Mouse (Mus musculus): ENCODE results near the gene Utrn. TPM values are rescaled to one million over a fixed set of nuclear protein-coding genes. Genes with fewer than 3 reads are reported as not detected.

Utrn gene
- total RNA-seq, 2 experiments from 2014 or later: 68.5 to 96.0 TPM

- no peak for DNase-seq
Measured at GRCm38 (mm10) chr10:12534301-12534700, 334.9 kb downstream of the Utrn start.

DNA sequence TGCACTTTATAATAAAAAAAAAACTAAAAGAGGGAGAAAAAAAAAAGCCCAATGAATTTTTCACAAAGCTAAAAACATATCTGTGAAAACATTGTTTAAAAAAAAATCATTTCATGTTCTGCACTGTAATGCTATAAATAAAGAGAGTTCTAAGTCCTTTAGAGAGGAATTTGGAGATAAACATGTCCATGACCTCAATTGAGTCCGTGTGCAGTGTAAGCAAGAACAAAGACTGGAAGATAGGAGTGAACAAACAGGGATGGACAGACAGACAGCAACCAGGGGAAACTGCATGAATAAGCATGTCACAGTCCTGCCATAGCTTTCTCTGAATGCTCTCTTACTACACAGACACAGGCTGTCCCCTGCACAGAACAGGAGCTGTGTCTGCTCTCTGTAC is 347.1 kb downstream of the Utrn start:
- DNase-seq: no peak

DNA sequence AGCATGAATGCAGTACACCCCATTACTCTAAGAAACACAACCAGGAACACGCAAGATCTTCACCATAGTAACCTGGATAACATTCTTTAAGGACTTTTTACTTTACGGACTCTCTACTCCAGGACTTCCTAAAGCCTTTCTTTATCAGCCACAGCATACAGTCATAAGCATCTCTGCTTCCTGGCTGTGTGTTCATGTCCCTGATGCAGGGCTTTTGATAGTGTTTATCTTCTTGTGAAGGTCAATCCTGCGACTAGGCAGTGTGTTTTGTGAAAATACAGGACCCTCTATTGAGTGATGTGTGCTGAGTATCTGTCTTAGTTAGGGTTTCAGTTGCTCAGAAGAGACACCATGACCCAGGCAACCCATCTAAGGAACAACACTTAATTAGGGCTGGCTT is 351.0 kb downstream of the Utrn start:
- no peak for DNase-seq

DNA sequence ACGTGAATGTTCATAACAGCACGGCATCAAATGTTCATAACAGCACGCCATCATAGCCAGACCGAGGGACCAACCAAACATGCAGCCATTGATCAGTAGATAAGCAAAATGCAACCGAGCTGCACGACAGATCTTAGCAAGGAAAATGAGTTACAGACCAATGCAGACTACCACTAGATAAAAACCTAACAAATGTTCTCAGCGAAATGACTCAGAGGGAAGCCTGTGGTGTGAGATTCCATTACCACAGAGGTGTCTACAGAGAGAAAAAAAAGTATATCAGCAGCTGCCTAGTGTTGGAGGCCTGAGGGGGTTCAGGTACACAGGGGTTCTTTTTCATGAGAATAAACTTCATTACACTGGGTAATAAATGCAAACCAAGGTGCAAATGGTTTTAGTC is 363.6 kb downstream of the Utrn start:
- no peak for DNase-seq

DNA sequence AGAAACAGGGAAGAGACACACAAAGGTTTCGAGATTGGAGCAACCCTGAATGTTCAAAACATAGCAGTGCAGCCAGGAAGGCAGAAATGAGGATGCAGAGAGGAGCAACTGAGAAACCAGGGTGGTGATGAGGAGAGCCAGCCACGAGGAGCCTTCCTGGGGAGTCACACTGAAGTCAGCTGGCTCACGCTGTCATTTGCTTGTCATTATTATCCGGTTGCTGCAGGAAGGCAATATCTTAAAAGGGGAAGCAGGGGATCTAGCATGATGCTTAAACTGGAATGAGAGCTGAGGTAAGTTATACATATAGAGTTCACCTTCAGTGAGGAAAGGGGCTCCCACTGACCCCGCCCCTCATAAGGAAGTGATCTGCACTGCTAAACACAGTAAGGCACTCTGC is 368.7 kb downstream of the Utrn start:
- DNase-seq: no peak

DNA sequence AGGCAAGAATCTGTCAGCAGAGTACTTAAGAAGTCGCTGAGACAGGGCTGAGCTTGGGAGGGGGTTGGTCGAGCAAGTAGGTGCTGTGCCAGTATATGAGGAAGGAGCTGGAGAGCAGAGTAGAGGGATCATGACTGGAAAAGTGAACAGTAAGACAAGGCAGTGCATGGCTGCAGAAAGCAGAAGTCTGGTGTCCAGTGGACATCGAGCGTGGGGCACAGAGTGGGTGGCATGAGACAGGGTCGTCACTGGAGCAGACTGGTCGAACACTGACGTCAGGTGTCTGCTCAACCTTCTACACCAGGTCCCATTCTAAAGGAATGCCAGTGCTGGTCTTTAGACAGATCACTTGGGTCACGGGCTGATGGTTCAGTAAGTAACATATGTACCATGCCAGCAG is 371.6 kb downstream of the Utrn start:
- no peak for DNase-seq

- DNase-seq: no peak
Measured at GRCm38 (mm10) chr10:12489551-12490177, 379.5 kb downstream of the Utrn start.

DNA sequence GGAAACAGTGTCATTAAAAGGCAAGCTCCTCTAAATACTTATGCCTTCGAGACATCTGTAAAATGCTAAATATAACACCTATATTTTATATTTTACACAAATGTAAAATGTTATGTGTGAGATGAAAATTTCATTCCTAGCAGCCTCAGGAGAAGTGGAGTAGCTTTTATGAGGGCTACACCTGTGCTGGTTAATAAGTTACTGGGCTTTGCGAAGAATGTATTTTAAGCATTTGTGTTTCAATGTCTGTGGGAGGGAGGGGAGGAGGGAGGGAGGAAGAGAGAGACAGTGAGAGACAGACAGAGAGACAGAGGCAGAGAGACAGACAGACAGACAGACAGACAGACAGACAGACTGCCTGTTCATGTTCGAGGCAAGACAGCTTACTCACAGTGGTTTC is 380.6 kb downstream of the Utrn start:
- no peak for DNase-seq

DNA sequence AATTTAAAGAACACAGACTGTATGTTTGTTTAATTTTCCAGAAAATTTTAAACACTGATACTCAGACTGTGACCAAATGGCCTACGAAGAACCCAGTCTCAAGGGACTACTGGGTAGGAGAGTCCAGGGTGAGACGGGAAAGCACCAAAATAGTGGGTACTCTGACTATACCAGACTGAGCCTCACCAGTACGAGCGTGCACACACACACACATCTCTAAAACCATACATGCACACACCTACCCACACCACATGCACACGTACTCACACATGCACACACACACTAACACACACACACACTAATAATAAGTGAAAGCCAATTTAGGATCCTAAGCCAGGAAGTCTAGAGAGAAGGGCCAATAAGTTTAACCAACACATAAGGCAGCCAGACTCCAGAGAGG is 381.0 kb downstream of the Utrn start:
- DNase-seq: no peak

- no peak for DNase-seq
Measured at GRCm38 (mm10) chr10:12483494-12483893, 385.7 kb downstream of the Utrn start.

GRCm38 (mm10) chr10:12482975-12483374 is 386.2 kb downstream of the Utrn start:
- DNase-seq: no peak

- DNase-seq: no peak
Measured at GRCm38 (mm10) chr10:12474850-12475621, 394.1 kb downstream of the Utrn start.

DNA sequence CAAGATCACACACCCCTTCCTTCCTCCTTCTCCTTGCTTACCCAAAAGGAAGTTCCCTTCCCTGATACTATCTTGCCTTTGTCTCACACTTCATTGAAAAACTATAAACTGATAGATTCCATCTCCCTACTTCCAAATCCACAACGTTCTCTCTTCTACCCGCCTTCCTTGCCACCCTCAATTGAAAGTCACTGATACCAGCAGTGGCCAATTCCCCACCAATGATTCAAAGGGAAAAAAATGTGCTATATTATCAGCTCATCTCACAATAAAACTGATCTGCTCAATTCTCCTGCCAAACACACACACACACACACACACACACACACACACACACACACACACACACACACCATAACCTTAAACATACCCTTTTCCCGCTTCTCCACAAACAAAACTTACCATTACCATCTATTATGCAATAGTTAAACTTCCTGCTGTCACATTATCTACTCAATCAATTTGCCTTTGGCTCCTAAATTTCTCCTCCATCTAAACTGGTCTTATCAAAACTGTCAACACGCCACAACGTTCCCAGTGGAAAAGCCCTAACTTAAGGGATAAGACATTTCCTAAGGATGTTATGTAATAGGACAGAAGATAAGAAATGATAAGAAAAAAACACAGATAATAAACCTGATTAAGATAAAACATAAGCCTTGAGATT is 399.6 kb downstream of the Utrn start:
- DNase-seq: no peak

GRCm38 (mm10) chr10:12467544-12467943 is 401.6 kb downstream of the Utrn start:
- no peak for DNase-seq

GRCm38 (mm10) chr10:12460945-12461344 is 408.2 kb downstream of the Utrn start:
- no peak for DNase-seq

GRCm38 (mm10) chr10:12456867-12457266 is 412.3 kb downstream of the Utrn start:
- no peak for DNase-seq

DNA sequence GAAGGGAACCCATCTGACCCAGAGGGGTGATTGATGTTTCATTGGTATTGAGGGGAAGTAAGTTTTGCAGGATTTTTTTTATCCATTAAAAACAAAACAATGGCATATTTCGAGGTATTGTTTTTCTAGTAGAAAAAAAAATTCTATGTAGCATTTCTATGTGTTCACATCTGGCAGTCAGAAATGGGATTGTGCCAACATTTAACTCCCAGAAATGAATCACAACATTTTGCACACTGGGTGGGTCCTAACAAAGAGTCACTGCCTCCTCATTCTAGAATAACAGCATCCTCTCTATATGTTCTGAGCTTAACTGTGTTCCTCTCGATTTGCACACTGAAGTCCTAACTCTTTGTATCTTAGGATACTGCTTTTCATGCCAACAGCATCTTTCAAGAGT is 416.5 kb downstream of the Utrn start:
- DNase-seq: no peak

GRCm38 (mm10) chr10:12444122-12444521 is 425.0 kb downstream of the Utrn start:
- no peak for DNase-seq

- no peak for DNase-seq
Measured at GRCm38 (mm10) chr10:12433161-12433560, 436.0 kb downstream of the Utrn start.

DNA sequence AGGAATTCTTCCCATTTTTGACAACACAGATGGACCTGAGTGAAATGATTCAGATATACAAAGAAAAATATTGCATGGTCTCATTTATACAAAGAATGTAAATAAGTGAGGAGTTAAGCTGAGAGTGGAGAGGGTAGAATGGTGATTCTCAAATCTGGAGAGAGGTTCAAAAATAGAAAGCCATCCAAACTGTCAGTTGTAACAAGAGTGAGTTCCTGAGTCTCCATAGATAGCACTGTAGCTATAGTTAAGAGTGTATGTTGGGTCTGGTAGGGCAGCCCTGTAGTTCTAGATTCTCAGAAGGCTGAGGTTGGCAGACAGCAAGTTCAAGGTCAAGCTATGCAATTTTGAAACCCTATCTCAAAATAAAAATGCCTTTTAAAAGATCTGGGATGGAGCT is 438.8 kb downstream of the Utrn start:
- DNase-seq: no peak

GRCm38 (mm10) chr10:12426866-12427265 is 442.3 kb downstream of the Utrn start:
- no peak for DNase-seq

DNA sequence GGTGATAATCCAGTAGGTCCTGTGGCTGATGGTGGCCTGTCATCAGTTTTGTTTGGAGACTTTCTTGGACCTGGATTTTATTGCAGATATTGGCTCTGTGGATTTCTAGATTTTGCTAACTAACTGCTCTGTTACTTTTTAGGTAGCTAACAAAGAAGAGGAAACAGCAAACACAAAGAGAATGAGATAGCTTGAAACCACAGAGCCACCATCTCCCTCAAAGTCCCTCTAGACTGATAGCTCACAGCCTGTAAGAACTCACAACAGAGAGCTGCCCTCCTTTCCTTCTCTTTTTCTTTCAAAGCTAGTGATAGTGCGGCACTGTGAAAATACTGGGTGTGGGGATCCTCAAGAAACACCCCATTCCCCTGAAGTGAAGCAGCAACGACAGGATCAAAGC is 444.2 kb downstream of the Utrn start:
- no peak for DNase-seq

DNA sequence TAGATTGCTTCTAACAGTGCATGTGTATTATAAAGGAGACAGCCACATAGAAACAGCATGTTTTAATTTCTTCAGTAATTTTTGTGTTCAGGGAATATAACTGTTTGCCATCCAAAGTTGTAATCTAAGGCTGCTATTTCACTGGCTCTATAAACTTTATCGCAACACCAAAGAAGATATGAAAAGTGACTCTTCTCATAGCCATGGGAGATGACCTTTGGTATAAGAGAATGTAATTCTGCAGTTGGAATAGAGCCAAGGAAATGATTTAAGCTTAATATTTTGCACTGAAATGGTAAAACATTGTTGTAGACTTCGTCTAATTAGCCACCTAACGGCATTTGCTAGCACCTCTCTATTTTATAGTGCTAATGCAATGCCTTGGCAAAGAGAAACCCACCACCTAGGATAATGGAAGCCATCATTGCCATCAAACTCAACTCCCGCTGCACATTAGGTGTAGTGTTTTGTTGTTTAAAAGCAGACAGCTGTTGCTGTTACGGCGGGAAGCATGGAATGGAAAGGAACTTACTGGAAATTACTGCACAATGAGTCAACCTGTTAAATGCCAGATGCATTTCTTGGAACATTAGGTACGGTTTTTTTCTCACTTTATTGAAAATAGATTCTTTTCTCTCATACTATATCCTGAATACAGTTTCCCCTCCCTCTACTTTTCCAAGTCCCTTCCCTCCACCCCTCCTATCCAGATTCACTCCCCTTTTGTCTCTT is 445.0 kb downstream of the Utrn start:
- no peak for DNase-seq
